ENCODE assay signal across 10 mouse cellular contexts in the genomic region with DNA sequence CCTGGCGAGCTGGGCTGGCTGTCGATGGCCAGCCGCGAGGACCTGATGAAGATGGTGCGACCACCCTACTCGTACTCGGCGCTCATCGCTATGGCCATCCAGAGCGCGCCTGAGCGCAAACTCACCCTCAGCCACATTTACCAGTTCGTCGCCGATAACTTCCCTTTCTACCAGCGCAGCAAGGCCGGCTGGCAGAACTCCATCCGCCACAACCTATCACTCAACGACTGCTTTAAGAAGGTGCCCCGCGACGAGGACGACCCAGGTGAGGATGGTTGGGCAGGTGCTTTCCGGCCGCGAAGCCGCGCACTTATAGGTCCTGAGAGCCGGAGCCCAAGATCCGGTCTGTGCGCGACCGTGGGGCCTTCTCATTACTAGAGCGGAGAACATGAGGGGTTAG. TPM values are rescaled to one million over a fixed set of nuclear protein-coding genes. Genes with fewer than 3 reads are reported as not detected.
A peak's percentile ranks its signal among the peaks of the same experiment; 100 is the strongest.
DNase-seq lines count a peak whose midpoint lies in the region; ATAC-seq and TF ChIP-seq lines count a peak whose summit lies in the region.
"Had no signal": no experiment of that assay in that cellular context is flagged by ENCODE, and none has a peak within 500 bp of the region (broad histone marks: within the 10 kb centered on the region; RNA-seq: fewer than 3 reads in every experiment).

No protein-coding gene starts in this region.

- WGBS in cerebellum, adult 2 months, result 2% methylated on average over 33 of the region's 34 CpGs
- under 1% methylated on average over 34 of the region's 34 CpGs for WGBS in midbrain, embryonic 10.5 days

- H3K4me3 ChIP-seq in cerebellum, adult 2 months (replicated peaks; ENCODE audit: insufficient read depth, low read depth, low read length), result no peak overlapping the region
- H3K4me3 ChIP-seq in midbrain, embryonic 10.5 days, result peak overlapping the region; percentile 65
- H3K4me3 ChIP-seq: myocyte had no signal

- TF ChIP-seq CTCF in cerebellum, adult 2 months (IDR thresholded peaks at IDR 0.05; ENCODE audit: borderline replicate concordance, insufficient read depth, low read depth, low read length), result no peak

- no peak for TF ChIP-seq POLR2A in cerebellum, adult 2 months (IDR thresholded peaks at IDR 0.05; ENCODE audit: borderline replicate concordance, insufficient read depth, low read length)

- no peaks in the 10 kb centered on the region for H3K4me1 ChIP-seq in cerebellum, adult 2 months (ENCODE audit: control insufficient read depth, insufficient read depth, low read length)
- H3K4me1 ChIP-seq in midbrain, embryonic 10.5 days, result peaks cover 16% of the 10 kb centered on the region

- peaks cover 1% of the 10 kb centered on the region; the same call in 1 of the 2 replicates for H3K27me3 ChIP-seq in cerebellum, adult 2 months (ENCODE audit: control insufficient read depth, insufficient read depth, low read length)
- peaks cover 94% of the 10 kb centered on the region for H3K27me3 ChIP-seq in midbrain, embryonic 10.5 days (ENCODE audit: low read depth, poor library complexity, severe bottlenecking)

- no peaks in the 10 kb centered on the region for H3K36me3 ChIP-seq in midbrain, embryonic 10.5 days

- intact Hi-C loops in left cerebral cortex, postnatal 4 days (cut with DNase I), result loop anchor here (10.0 kb wide), 1 partner anchor 168 kb away; no protein-coding TSS in a partner anchor
- intact Hi-C loops in left cerebral cortex, postnatal 25 days (cut with DNase I), result no loop called here
- intact Hi-C loops in gastrocnemius, postnatal 14 days (cut with DNase I; ENCODE audit: low total_unique reads), result no loop called here

- DNase-seq in cerebellum, adult 2 months, result peak; percentile 5 to 21
- no peak for DNase-seq in cerebellum, adult 9-11 months
- peak; percentile 11 for DNase-seq in left cerebral cortex, postnatal 4 days
- DNase-seq in left cerebral cortex, postnatal 25 days (ENCODE audit: low spot score in 2 of 2), result no peak
- DNase-seq in midbrain, embryonic 10.5 days (ENCODE audit: low spot score), result peak; percentile 52
- no peak for DNase-seq in gastrocnemius, postnatal 14 days

- H3K9me3 ChIP-seq in midbrain, embryonic 10.5 days (replicated peaks), result no peaks in the 10 kb centered on the region

- 0 out of 2 replicates have a peak, but pooled peaks have one; percentile 27 for ATAC-seq in granulocyte monocyte progenitor cell, adult 5-6 weeks (replicated peaks; ENCODE audit: poor library complexity, severe bottlenecking)
- ATAC-seq in megakaryocyte-erythroid progenitor cell, adult 5-6 weeks (replicated peaks; ENCODE audit: low FRiP score, low TSS enrichment, poor library complexity, severe bottlenecking), result no peak

- no peak overlapping the region for H3K27ac ChIP-seq in cerebellum, adult 2 months (ENCODE audit: insufficient read depth, low read length)
- no peak overlapping the region for H3K27ac ChIP-seq in midbrain, embryonic 10.5 days (replicated peaks)

RNA-seq across cellular contexts. Expression of gene Foxi3, which starts 0.6 kb away (rescaled TPM):
- not detected in 2 replicates for polyA plus RNA-seq in cerebellum, adult 2 months (2012; rRNA removed)
- total RNA-seq in left cerebral cortex, postnatal 4 days (2021), result not detected
- not detected for total RNA-seq in left cerebral cortex, postnatal 25 days (2021)
- not detected in 2 replicates for total RNA-seq in granulocyte monocyte progenitor cell, adult 5-6 weeks (2014; fragmentation: Nextera tagmentation)
- not detected in 2 replicates for total RNA-seq in granulocyte monocyte progenitor cell, adult 5-6 weeks (2017)
- polyA plus RNA-seq in midbrain, embryonic 10.5 days (2016; fragmentation: Nextera tagmentation; extraction: Ambion mirVana), result 0.10 TPM in 1 of 2 replicates, not detected in the other
- not detected in 2 replicates for total RNA-seq in megakaryocyte-erythroid progenitor cell, adult 5-6 weeks (2014; fragmentation: Nextera tagmentation)
- total RNA-seq in megakaryocyte-erythroid progenitor cell, adult 5-6 weeks (2017), result not detected in 2 replicates
- not detected for total RNA-seq in gastrocnemius, postnatal 14 days (2021)
- polyA plus RNA-seq: cortical plate, adult 2 months; myocyte had no signal

RNA-seq across cellular contexts. Expression of gene Tex37, which starts 38.2 kb away (rescaled TPM):
- polyA plus RNA-seq in cerebellum, adult 2 months (2012; rRNA removed), result not detected in 2 replicates
- not detected for total RNA-seq in left cerebral cortex, postnatal 4 days (2021)
- not detected for total RNA-seq in left cerebral cortex, postnatal 25 days (2021)
- total RNA-seq in granulocyte monocyte progenitor cell, adult 5-6 weeks (2014; fragmentation: Nextera tagmentation), result not detected in 2 replicates
- total RNA-seq in granulocyte monocyte progenitor cell, adult 5-6 weeks (2017), result not detected in 2 replicates
- not detected in 2 replicates for polyA plus RNA-seq in midbrain, embryonic 10.5 days (2016; fragmentation: Nextera tagmentation; extraction: Ambion mirVana)
- not detected in 2 replicates for total RNA-seq in megakaryocyte-erythroid progenitor cell, adult 5-6 weeks (2014; fragmentation: Nextera tagmentation)
- not detected in 2 replicates for total RNA-seq in megakaryocyte-erythroid progenitor cell, adult 5-6 weeks (2017)
- total RNA-seq in gastrocnemius, postnatal 14 days (2021), result not detected
- polyA plus RNA-seq: cortical plate, adult 2 months; myocyte had no signal

Comparison
In these comparisons a context has a peak if more than half of its experiments do, and no peak if none do; other contexts are left out.
1. DNase-seq: peak in cerebellum, adult 2 months (2 of 2), left cerebral cortex, postnatal 4 days (single experiment) and midbrain, embryonic 10.5 days (single experiment); none in cerebellum, adult 9-11 months (single experiment), left cerebral cortex, postnatal 25 days (0 of 2) and gastrocnemius, postnatal 14 days (single experiment).